Mouse (Mus musculus): Measurements from ENCODE around the gene Phgdh.

GRCm38 (mm10) chr3:98379236-98379635 lies 39.4 kb upstream of the Phgdh start:
- no peak for TF ChIP-seq POLR2A (IDR thresholded peaks at IDR 0.05; ENCODE audit: borderline replicate concordance, extremely low read depth, insufficient read depth, insufficient read length, poor library complexity, severe bottlenecking)
- no peak for TF ChIP-seq CTCF (IDR thresholded peaks at IDR 0.05; ENCODE audit: borderline replicate concordance, extremely low read depth, insufficient read depth, insufficient read length)
